Mouse (Mus musculus) midbrain, embryonic 16.5 days (tissue): ENCODE measurements around the gene Gm37240. TPM values are rescaled to one million over a fixed set of nuclear protein-coding genes. Genes with fewer than 3 reads are reported as not detected.

Experiments
- ATAC-seq: fragments of 200-750 bp; cut with Nextera tagmentation; 2 replicates; pipeline ENCODE4 v1.8.0; 2017; ENCODE audit warnings: moderate TSS enrichment
- H3K27ac ChIP-seq: fragments of 300-500 bp; sonication (generic); 2 replicates; pipeline ENCODE4 v1.5.1; 2014; ENCODE audit warnings: mild to moderate bottlenecking, low read length, mixed read lengths
- H3K27me3 ChIP-seq: fragments of 300-500 bp; sonication (generic); 2 replicates; pipeline ENCODE4 v1.6.1; 2014; ENCODE audit warnings: low read depth, low read length, mixed read lengths; ENCODE audit not compliant: control insufficient read depth, insufficient read depth
- H3K36me3 ChIP-seq: fragments of 300-500 bp; sonication (generic); 2 replicates; pipeline ENCODE4 v1.6.1; 2014; ENCODE audit warnings: mild to moderate bottlenecking, low read length, moderate library complexity, mixed read lengths; ENCODE audit not compliant: control insufficient read depth, insufficient read depth
- H3K4me1 ChIP-seq: fragments of 300-500 bp; sonication (generic); 2 replicates; pipeline ENCODE4 v1.6.1; 2014; ENCODE audit warnings: mild to moderate bottlenecking, low read length, mixed read lengths; ENCODE audit not compliant: control insufficient read depth, insufficient read depth
- H3K4me2 ChIP-seq: fragments of 300-500 bp; sonication (generic); 2 replicates; pipeline ENCODE4 v1.6.1; 2014; ENCODE audit warnings: mild to moderate bottlenecking, low read length, mixed read lengths
- H3K4me3 ChIP-seq: fragments of 300-500 bp; sonication (generic); 2 replicates; pipeline ENCODE4 v1.5.1; 2014; ENCODE audit warnings: low read depth, mild to moderate bottlenecking, low read length, moderate library complexity, mixed read lengths
- H3K9ac ChIP-seq: fragments of 300-500 bp; sonication (generic); 2 replicates; pipeline ENCODE4 v1.6.1; 2014; ENCODE audit warnings: low read depth, low read length, mixed read lengths
- H3K9me3 ChIP-seq: fragments of 300-500 bp; sonication (generic); replicated peaks from 2 replicates; pipeline ENCODE4 v1.6.1; 2014; ENCODE audit warnings: mild to moderate bottlenecking, low read length, mixed read lengths; ENCODE audit not compliant: control insufficient read depth, poor library complexity, severe bottlenecking
- WGBS: fragments of 180-500 bp; shearing (Covaris S2); extraction: QIAGEN DNeasy Blood & Tissue Kit; methylation state at CpG from one replicate; pipeline ENCODE4 v1.1.7; 2014; 5-methylcytosine and 5-hydroxymethylcytosine counted together
- polyA plus RNA-seq: library from polyadenylated mRNA; unstranded; fragments of >200 nt; fragmentation: Nextera tagmentation; extraction: Ambion mirVana; gene quantifications from 2 replicates; pipeline ENCODE4 v1.2.1, GENCODE M21; 2015

The Gm37240 gene
- polyA plus RNA-seq, 1 experiment from 2014 or later = 0.26 TPM

DNA sequence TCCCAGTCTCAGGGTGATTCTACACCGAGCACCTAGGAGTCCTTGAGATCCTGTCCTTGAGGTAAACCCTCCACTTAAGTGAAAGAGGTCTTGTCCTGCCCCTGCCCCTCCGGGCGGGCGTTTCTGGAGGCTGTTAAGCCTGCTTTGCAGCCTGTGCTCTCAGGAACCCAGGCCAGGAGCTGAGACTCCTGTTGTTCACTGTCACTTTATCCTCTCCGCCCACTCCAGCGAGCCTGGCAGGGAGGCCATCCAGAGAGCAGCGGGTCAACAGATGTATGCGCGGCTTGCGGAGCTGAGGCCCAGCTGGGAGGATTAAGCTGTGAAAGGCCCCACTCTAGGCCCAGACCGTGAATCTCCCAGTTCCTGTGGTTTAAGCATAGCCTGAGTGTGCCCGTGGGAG lies 701.5 kb downstream of the Gm37240 start:
- 8% methylated on average over 12 of the region's 12 CpGs for WGBS
- no peak overlapping the region for H3K4me2 ChIP-seq
- H3K4me1 ChIP-seq = peaks cover 24% of the 10 kb centered on the region
- H3K9me3 ChIP-seq = no peaks in the 10 kb centered on the region
- no peaks in the 10 kb centered on the region for H3K36me3 ChIP-seq
- H3K9ac ChIP-seq = no peak overlapping the region
- H3K4me3 ChIP-seq = no peak overlapping the region
- H3K27ac ChIP-seq = no peak overlapping the region
- no peak; the same call in 1 of the 2 replicates for ATAC-seq
- H3K27me3 ChIP-seq = no peaks in the 10 kb centered on the region

DNA sequence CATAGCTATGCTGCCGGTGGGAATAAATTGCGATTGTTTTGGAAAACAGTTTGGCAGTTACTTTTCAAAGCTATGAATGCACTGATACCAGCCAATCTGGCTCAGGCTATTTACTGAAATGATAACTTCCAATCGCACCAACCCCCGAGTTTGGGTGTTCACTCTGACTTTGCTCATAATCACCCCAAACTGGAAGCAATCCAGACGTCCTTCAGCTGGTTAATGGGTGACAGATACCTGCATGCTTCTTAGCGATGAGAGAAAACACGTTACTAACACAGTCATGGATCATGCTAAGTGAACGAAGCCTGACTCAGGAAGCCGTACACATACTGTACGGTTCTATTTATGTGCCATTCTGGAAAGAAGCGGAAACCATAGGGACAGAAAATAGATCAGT lies 702.4 kb downstream of the Gm37240 start:
- 74% methylated on average over 11 of the region's 11 CpGs for WGBS
- H3K36me3 ChIP-seq = no peaks in the 10 kb centered on the region
- H3K9ac ChIP-seq = no peak overlapping the region
- H3K4me3 ChIP-seq = no peak overlapping the region
- H3K27me3 ChIP-seq = no peaks in the 10 kb centered on the region
- H3K4me2 ChIP-seq = no peak overlapping the region
- ATAC-seq = no peak
- H3K4me1 ChIP-seq = peaks cover 24% of the 10 kb centered on the region
- no peak overlapping the region for H3K27ac ChIP-seq
- 0 out of 2 replicates have a peak, but pooled peaks cover 3% of the 10 kb centered on the region for H3K9me3 ChIP-seq

DNA sequence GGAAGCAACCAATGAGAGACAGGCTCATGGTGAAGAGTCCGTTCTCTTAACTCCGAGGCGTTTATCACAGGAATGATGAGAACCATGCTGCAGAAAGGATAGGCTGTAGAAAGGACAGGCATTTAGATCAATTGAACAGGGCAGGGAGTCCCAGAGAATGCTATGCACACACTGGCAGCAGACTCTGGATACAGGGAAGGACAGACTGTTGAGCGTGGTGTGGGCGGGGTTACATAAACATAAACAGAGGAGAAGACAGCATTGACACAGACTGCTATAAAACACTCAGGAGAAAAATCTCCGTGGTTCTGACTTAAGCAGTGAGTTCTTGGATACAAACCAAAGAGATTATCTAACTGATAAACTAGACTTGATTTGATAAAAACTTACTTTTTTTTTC lies 703.2 kb downstream of the Gm37240 start:
- Histone ChIP-seq H3K4me1 (peaks cover 24% of the 10 kb centered on the region), H3K27ac (no peak overlapping the region), H3K9ac (no peak overlapping the region), H3K4me2 (no peak overlapping the region), H3K27me3 (no peaks in the 10 kb centered on the region), H3K9me3 (0 out of 2 replicates have a peak, but pooled peaks cover 3% of the 10 kb centered on the region), H3K36me3 (no peaks in the 10 kb centered on the region), H3K4me3 (no peak overlapping the region)
- ATAC-seq = no peak
- 59% methylated on average over 6 of the region's 6 CpGs for WGBS

GRCm38 (mm10) chr3:85176736-85177135 lies 710.6 kb downstream of the Gm37240 start:
- Histone ChIP-seq H3K36me3 (no peaks in the 10 kb centered on the region), H3K4me1 (0 out of 2 replicates have a peak, but pooled peaks cover 3% of the 10 kb centered on the region), H3K4me3 (no peak overlapping the region), H3K9ac (no peak overlapping the region), H3K27me3 (no peaks in the 10 kb centered on the region), H3K27ac (no peak overlapping the region), H3K4me2 (no peak overlapping the region), H3K9me3 (peaks cover 6% of the 10 kb centered on the region)
- 96% methylated on average over 1 of the region's 1 CpGs for WGBS
- no peak for ATAC-seq

DNA sequence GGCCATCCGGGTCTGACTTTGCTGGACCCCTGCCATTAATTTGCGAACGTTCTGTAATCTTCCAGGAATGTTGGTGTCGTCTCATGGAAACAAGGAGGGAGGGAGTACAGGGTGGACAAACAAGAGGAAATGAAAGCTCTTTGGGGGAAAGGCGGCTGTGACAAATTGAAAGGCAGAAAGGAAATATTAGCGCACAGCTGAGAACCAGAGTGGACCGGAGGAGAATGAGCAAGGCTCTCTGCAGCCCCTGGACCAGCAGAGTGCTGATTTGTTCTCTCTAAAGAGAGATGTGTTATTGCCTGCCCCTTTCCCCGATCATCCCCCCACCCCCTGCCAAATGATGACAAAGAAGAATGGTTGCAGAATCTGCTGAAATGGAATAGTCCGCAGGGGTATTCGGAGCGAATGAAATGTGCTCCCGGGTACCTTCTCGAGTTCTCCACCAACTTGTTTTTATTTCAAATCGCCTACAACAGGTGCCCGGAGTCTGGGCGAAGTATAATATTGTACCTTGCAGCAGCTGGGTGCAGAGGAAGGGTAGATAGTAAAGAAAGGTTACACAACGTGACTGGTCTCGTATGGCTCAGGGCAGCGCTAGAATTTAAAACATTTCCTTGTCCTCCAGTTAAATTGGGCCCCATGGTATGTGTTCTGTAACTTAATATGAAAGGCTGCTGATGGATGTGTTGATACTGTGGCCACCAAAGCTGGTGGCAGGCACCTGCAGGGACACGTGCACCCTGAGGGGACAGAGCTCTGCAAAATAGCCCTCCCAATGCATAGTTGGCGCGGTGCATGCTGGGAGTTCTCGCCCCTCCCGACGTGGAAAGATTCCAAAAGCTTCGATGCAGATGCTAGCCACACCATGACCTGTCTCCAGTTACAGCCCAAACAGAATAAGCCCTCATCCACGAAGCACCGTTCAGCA lies 712.5 kb downstream of the Gm37240 start:
- WGBS = 70% methylated on average over 28 of the region's 28 CpGs
- Histone ChIP-seq H3K27me3 (no peaks in the 10 kb centered on the region), H3K9me3 (peaks cover 3% of the 10 kb centered on the region), H3K27ac (no peak overlapping the region), H3K9ac (no peak overlapping the region), H3K36me3 (no peaks in the 10 kb centered on the region), H3K4me2 (no peak overlapping the region), H3K4me3 (no peak overlapping the region), H3K4me1 (0 out of 2 replicates have a peak, but pooled peaks cover 3% of the 10 kb centered on the region)
- no peak for ATAC-seq

GRCm38 (mm10) chr3:85173441-85174071 lies 713.8 kb downstream of the Gm37240 start:
- Histone ChIP-seq H3K27me3 (no peaks in the 10 kb centered on the region), H3K9ac (no peak overlapping the region), H3K4me1 (0 out of 2 replicates have a peak, but pooled peaks cover 3% of the 10 kb centered on the region), H3K27ac (no peak overlapping the region), H3K9me3 (peaks cover 3% of the 10 kb centered on the region), H3K36me3 (no peaks in the 10 kb centered on the region), H3K4me2 (no peak overlapping the region), H3K4me3 (no peak overlapping the region)
- 78% methylated on average over 6 of the region's 6 CpGs for WGBS
- ATAC-seq = no peak

DNA sequence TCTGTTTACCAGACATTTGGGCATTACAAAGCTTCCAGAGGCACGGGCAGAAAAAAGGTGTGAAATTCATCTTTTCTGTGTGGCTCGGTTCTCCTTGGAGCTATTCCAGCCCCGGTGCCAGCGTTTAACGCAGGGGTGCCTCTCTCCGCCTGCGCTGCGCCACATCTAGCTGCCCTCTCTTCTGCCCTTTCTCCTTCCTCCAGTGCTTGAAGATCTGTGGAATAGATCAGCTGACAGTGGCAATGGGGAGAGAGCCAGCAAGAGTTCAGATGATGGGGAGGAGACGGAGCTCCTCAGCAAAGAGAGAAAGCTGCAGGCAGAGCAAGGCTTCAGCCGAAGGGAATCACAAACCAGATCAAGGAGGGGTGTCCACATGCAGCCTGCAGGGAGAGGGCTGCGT lies 714.8 kb downstream of the Gm37240 start:
- no peak overlapping the region for H3K27ac ChIP-seq
- no peaks in the 10 kb centered on the region for H3K36me3 ChIP-seq
- no peak; the same call in 1 of the 2 replicates for ATAC-seq
- H3K9me3 ChIP-seq = no peaks in the 10 kb centered on the region; the same call in 1 of the 2 replicates
- 65% methylated on average over 11 of the region's 11 CpGs for WGBS
- no peaks in the 10 kb centered on the region for H3K27me3 ChIP-seq
- H3K9ac ChIP-seq = no peak overlapping the region
- 0 out of 2 replicates have a peak, but pooled peaks cover 3% of the 10 kb centered on the region for H3K4me1 ChIP-seq
- no peak overlapping the region for H3K4me3 ChIP-seq
- no peak overlapping the region for H3K4me2 ChIP-seq

DNA sequence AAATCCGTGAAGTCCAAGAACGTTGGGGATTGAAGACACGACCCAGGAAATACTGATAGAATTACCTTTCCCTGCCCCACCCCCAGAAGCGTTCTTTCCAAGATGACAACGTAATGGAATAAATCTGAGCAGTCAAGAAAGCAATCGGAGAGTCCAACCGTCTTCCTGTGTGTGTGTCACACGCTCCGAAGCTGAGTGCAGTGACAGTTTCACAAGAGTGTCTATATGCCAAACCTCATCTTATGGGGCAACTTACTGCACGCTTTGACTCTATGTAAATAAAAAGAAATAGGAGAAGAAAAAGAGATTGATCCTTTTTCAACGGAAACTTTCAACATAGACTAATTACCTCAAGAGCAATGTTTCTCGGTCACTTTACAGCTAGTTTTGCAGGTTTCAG lies 715.2 kb downstream of the Gm37240 start:
- Histone ChIP-seq H3K9me3 (no peaks in the 10 kb centered on the region), H3K4me1 (0 out of 2 replicates have a peak, but pooled peaks cover 3% of the 10 kb centered on the region), H3K36me3 (no peaks in the 10 kb centered on the region), H3K27ac (no peak overlapping the region), H3K9ac (no peak overlapping the region), H3K4me2 (no peak overlapping the region), H3K27me3 (no peaks in the 10 kb centered on the region), H3K4me3 (no peak overlapping the region)
- WGBS = 86% methylated on average over 12 of the region's 12 CpGs
- no peak for ATAC-seq

DNA sequence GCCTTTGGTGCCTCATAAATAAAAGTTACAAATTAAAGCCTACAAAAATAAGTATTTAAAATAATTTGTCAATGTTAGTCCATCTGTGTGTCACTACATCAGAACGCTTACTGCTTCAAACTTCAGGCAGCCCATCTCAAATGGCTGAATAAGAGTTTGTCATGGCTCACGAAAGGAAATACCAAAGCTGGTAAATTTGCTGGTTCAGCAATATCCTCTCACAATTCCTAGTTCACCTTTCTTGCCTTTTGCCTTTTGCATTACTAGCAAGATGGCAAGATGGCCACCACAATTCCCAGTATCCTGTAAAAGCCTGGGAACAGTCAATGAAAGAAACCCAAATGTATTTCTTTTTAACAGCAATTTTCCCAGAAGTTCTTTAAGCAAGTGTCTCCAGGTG lies 718.5 kb downstream of the Gm37240 start:
- Histone ChIP-seq H3K27me3 (no peaks in the 10 kb centered on the region), H3K9ac (no peak overlapping the region), H3K36me3 (no peaks in the 10 kb centered on the region), H3K9me3 (no peaks in the 10 kb centered on the region), H3K4me2 (no peak overlapping the region), H3K27ac (no peak overlapping the region), H3K4me3 (no peak overlapping the region), H3K4me1 (no peaks in the 10 kb centered on the region)
- 96% methylated on average over 2 of the region's 2 CpGs for WGBS
- ATAC-seq = no peak
